Mouse (Mus musculus): Measurements from ENCODE around the gene Arhgap22. TPM values are rescaled to one million over a fixed set of nuclear protein-coding genes. Genes with fewer than 3 reads are reported as not detected.

Arhgap22 gene
- polyA plus RNA-seq, 1 experiment from 2014 or later = 9.3 TPM

- peaks cover 6% of the 10 kb centered on the region for H3K27me3 ChIP-seq (ENCODE audit: insufficient read depth, poor library complexity, severe bottlenecking)
- H3K36me3 ChIP-seq = no peaks in the 10 kb centered on the region
- H3K9me3 ChIP-seq = no peaks in the 10 kb centered on the region
- H3K27ac ChIP-seq = no peak overlapping the region
- 84% methylated on average over 5 of the region's 5 CpGs for WGBS
- no peak overlapping the region for H3K4me3 ChIP-seq
- no peaks in the 10 kb centered on the region for H3K4me1 ChIP-seq
- no peak for DNase-seq (ENCODE audit: low spot score)
Observed at GRCm38 (mm10) chr14:33258256-33258655, 44.4 kb downstream of the Arhgap22 start.

- no peak overlapping the region for H3K4me3 ChIP-seq
- no peaks in the 10 kb centered on the region for H3K36me3 ChIP-seq
- H3K9me3 ChIP-seq = no peaks in the 10 kb centered on the region
- no peaks in the 10 kb centered on the region for H3K4me1 ChIP-seq
- H3K27ac ChIP-seq = no peak overlapping the region
- H3K27me3 ChIP-seq (ENCODE audit: insufficient read depth, poor library complexity, severe bottlenecking) = peaks cover 6% of the 10 kb centered on the region
- 83% methylated on average over 6 of the region's 6 CpGs for WGBS
- DNase-seq (ENCODE audit: low spot score) = no peak
Observed at GRCm38 (mm10) chr14:33260131-33260530, 46.3 kb downstream of the Arhgap22 start.

- Histone ChIP-seq H3K9me3 (0 out of 2 replicates have a peak, but pooled peaks cover 4% of the 10 kb centered on the region), H3K27me3 (ENCODE audit: insufficient read depth, poor library complexity, severe bottlenecking) (peaks cover 6% of the 10 kb centered on the region), H3K4me1 (no peaks in the 10 kb centered on the region), H3K4me3 (no peak overlapping the region), H3K36me3 (no peaks in the 10 kb centered on the region), H3K27ac (no peak overlapping the region)
- DNase-seq (ENCODE audit: low spot score) = no peak
- 87% methylated on average over 13 of the region's 13 CpGs for WGBS
Observed at GRCm38 (mm10) chr14:33264795-33265194, 51.0 kb downstream of the Arhgap22 start.

- WGBS = 31% methylated on average over 2 of the region's 2 CpGs
- H3K36me3 ChIP-seq = no peaks in the 10 kb centered on the region
- peak overlapping the region; percentile 69 for H3K27ac ChIP-seq
- H3K4me1 ChIP-seq = peaks cover 34% of the 10 kb centered on the region
- no peaks in the 10 kb centered on the region for H3K9me3 ChIP-seq
- no peaks in the 10 kb centered on the region for H3K27me3 ChIP-seq (ENCODE audit: insufficient read depth, poor library complexity, severe bottlenecking)
- H3K4me3 ChIP-seq = no peak overlapping the region
- DNase-seq (ENCODE audit: low spot score) = no peak
Observed at GRCm38 (mm10) chr14:33276240-33276639, 62.4 kb downstream of the Arhgap22 start.

GRCm38 (mm10) chr14:33278374-33278773 lies 64.5 kb downstream of the Arhgap22 start:
- H3K27me3 ChIP-seq (ENCODE audit: insufficient read depth, poor library complexity, severe bottlenecking) = no peaks in the 10 kb centered on the region
- H3K4me3 ChIP-seq = no peak overlapping the region
- no peaks in the 10 kb centered on the region for H3K9me3 ChIP-seq
- H3K4me1 ChIP-seq = peaks cover 37% of the 10 kb centered on the region
- DNase-seq (ENCODE audit: low spot score) = no peak
- WGBS = 79% methylated on average over 2 of the region's 2 CpGs
- no peak overlapping the region for H3K27ac ChIP-seq
- H3K36me3 ChIP-seq = no peaks in the 10 kb centered on the region

- WGBS = 82% methylated on average over 2 of the region's 2 CpGs
- Histone ChIP-seq H3K27ac (no peak overlapping the region), H3K4me3 (no peak overlapping the region), H3K36me3 (no peaks in the 10 kb centered on the region), H3K4me1 (peaks cover 15% of the 10 kb centered on the region), H3K9me3 (no peaks in the 10 kb centered on the region), H3K27me3 (ENCODE audit: insufficient read depth, poor library complexity, severe bottlenecking) (peaks cover 8% of the 10 kb centered on the region; the same call in 1 of the 2 replicates)
- no peak for DNase-seq (ENCODE audit: low spot score)
Observed at GRCm38 (mm10) chr14:33280921-33281320, 67.1 kb downstream of the Arhgap22 start.

- DNase-seq (ENCODE audit: low spot score) = no peak
- 85% methylated on average over 4 of the region's 4 CpGs for WGBS
Observed at GRCm38 (mm10) chr14:33282447-33282846, 68.6 kb downstream of the Arhgap22 start.

GRCm38 (mm10) chr14:33287920-33288319 lies 74.1 kb downstream of the Arhgap22 start:
- H3K27ac ChIP-seq = no peak overlapping the region
- H3K27me3 ChIP-seq (ENCODE audit: insufficient read depth, poor library complexity, severe bottlenecking) = peaks cover 8% of the 10 kb centered on the region; the same call in 1 of the 2 replicates
- no peaks in the 10 kb centered on the region for H3K36me3 ChIP-seq
- WGBS = 75% methylated on average over 4 of the region's 4 CpGs
- H3K4me3 ChIP-seq = no peak overlapping the region
- no peaks in the 10 kb centered on the region for H3K9me3 ChIP-seq
- H3K4me1 ChIP-seq = peaks cover 29% of the 10 kb centered on the region
- DNase-seq (ENCODE audit: low spot score) = no peak

More at GRCm38 (mm10) chr14:33282447-33282846, 68.6 kb downstream of the Arhgap22 start:
- no peak overlapping the region for H3K4me3 ChIP-seq
- H3K36me3 ChIP-seq = no peaks in the 10 kb centered on the region
- peaks cover 7% of the 10 kb centered on the region; the same call in 1 of the 2 replicates for H3K4me1 ChIP-seq
- peaks cover 8% of the 10 kb centered on the region; the same call in 1 of the 2 replicates for H3K27me3 ChIP-seq (ENCODE audit: insufficient read depth, poor library complexity, severe bottlenecking)
- no peak overlapping the region for H3K27ac ChIP-seq
- H3K9me3 ChIP-seq = no peaks in the 10 kb centered on the region

- 0 out of 2 replicates have a peak overlapping the region, but pooled peaks have one; percentile 18 for H3K27ac ChIP-seq
- peaks cover 8% of the 10 kb centered on the region; the same call in 1 of the 2 replicates for H3K27me3 ChIP-seq (ENCODE audit: insufficient read depth, poor library complexity, severe bottlenecking)
- peak; percentile 78 for DNase-seq (ENCODE audit: low spot score)
- H3K4me3 ChIP-seq = no peak overlapping the region
- H3K4me1 ChIP-seq = peaks cover 27% of the 10 kb centered on the region
- no peaks in the 10 kb centered on the region for H3K36me3 ChIP-seq
- H3K9me3 ChIP-seq = no peaks in the 10 kb centered on the region
- 15% methylated on average over 9 of the region's 9 CpGs for WGBS
Observed at GRCm38 (mm10) chr14:33290038-33290437, 76.2 kb downstream of the Arhgap22 start.

GRCm38 (mm10) chr14:33294488-33294887 lies 80.7 kb downstream of the Arhgap22 start:
- DNase-seq (ENCODE audit: low spot score) = no peak
- WGBS = 59% methylated on average over 1 of the region's 1 CpGs
- Histone ChIP-seq H3K27ac (no peak overlapping the region), H3K27me3 (ENCODE audit: insufficient read depth, poor library complexity, severe bottlenecking) (peaks cover 7% of the 10 kb centered on the region; the same call in 1 of the 2 replicates), H3K9me3 (no peaks in the 10 kb centered on the region), H3K4me3 (no peak overlapping the region), H3K4me1 (peaks cover 18% of the 10 kb centered on the region), H3K36me3 (no peaks in the 10 kb centered on the region)

GRCm38 (mm10) chr14:33296698-33297341 lies 83.0 kb downstream of the Arhgap22 start:
- H3K4me1 ChIP-seq = peaks cover 6% of the 10 kb centered on the region; the same call in 1 of the 2 replicates
- no peaks in the 10 kb centered on the region for H3K9me3 ChIP-seq
- WGBS = 83% methylated on average over 16 of the region's 16 CpGs
- H3K4me3 ChIP-seq = no peak overlapping the region
- no peak overlapping the region for H3K27ac ChIP-seq
- no peak for DNase-seq (ENCODE audit: low spot score)
- H3K27me3 ChIP-seq (ENCODE audit: insufficient read depth, poor library complexity, severe bottlenecking) = peaks cover 7% of the 10 kb centered on the region; the same call in 1 of the 2 replicates
- H3K36me3 ChIP-seq = no peaks in the 10 kb centered on the region

GRCm38 (mm10) chr14:33300591-33300990 lies 86.8 kb downstream of the Arhgap22 start:
- H3K4me1 ChIP-seq = peaks cover 13% of the 10 kb centered on the region
- H3K36me3 ChIP-seq = no peaks in the 10 kb centered on the region
- 63% methylated on average over 2 of the region's 2 CpGs for WGBS
- DNase-seq (ENCODE audit: low spot score) = no peak
- no peaks in the 10 kb centered on the region for H3K9me3 ChIP-seq
- H3K27ac ChIP-seq = no peak overlapping the region
- peaks cover 12% of the 10 kb centered on the region; the same call in 1 of the 2 replicates for H3K27me3 ChIP-seq (ENCODE audit: insufficient read depth, poor library complexity, severe bottlenecking)
- H3K4me3 ChIP-seq = no peak overlapping the region

- Histone ChIP-seq H3K27me3 (ENCODE audit: insufficient read depth, poor library complexity, severe bottlenecking) (0 out of 2 replicates have a peak, but pooled peaks cover 5% of the 10 kb centered on the region), H3K4me3 (no peak overlapping the region), H3K27ac (no peak overlapping the region), H3K4me1 (peaks cover 15% of the 10 kb centered on the region), H3K9me3 (no peaks in the 10 kb centered on the region), H3K36me3 (no peaks in the 10 kb centered on the region)
- peak; percentile 87 for DNase-seq (ENCODE audit: low spot score)
- 28% methylated on average over 9 of the region's 9 CpGs for WGBS
Observed at GRCm38 (mm10) chr14:33303348-33303819, 89.6 kb downstream of the Arhgap22 start.
